In genomic region chr15:81694891-81695290, GRCm38 (mm10) we compare ENCODE assay signal across 7 mouse cellular contexts. TPM values are rescaled to one million over a fixed set of nuclear protein-coding genes. Genes with fewer than 3 reads are reported as not detected.
DNase-seq lines count a peak whose midpoint lies in the region; ATAC-seq lines count a peak whose summit lies in the region.

No protein-coding gene starts in this region.

- H3K9ac ChIP-seq in forebrain, embryonic 16.5 days (replicated peaks; ENCODE audit: low read depth, low read length) = peak overlapping the region; percentile 82
- peak overlapping the region; percentile 69 for H3K9ac ChIP-seq in limb, embryonic 15.5 days
- peak overlapping the region; percentile 82 for H3K9ac ChIP-seq in stomach, embryonic 16.5 days (ENCODE audit: low read length)

- peak overlapping the region; percentile 91 for H3K4me2 ChIP-seq in forebrain, embryonic 16.5 days (ENCODE audit: low read length)
- peak overlapping the region; percentile 95 for H3K4me2 ChIP-seq in limb, embryonic 15.5 days
- H3K4me2 ChIP-seq in stomach, embryonic 16.5 days (ENCODE audit: low read depth, low read length) = peak overlapping the region; percentile 100

- DNase-seq in urinary bladder, postnatal 10 days (ENCODE audit: low spot score) = no peak

- peaks cover 40% of the 10 kb centered on the region for H3K4me1 ChIP-seq in megakaryocyte, embryonic 14.5 days
- H3K4me1 ChIP-seq in forebrain, embryonic 16.5 days (replicated peaks; ENCODE audit: control insufficient read depth, insufficient read depth, low read length) = peaks cover 11% of the 10 kb centered on the region
- peaks cover 32% of the 10 kb centered on the region for H3K4me1 ChIP-seq in limb, embryonic 15.5 days
- peaks cover 6% of the 10 kb centered on the region; the same call in 1 of the 2 replicates for H3K4me1 ChIP-seq in stomach, embryonic 16.5 days (ENCODE audit: control insufficient read depth, insufficient read depth, low read length)

- no peak overlapping the region for H3K27ac ChIP-seq in forebrain, embryonic 16.5 days (ENCODE audit: low read length)
- H3K27ac ChIP-seq in limb, embryonic 15.5 days = no peak overlapping the region
- no peak overlapping the region for H3K27ac ChIP-seq in stomach, embryonic 16.5 days (ENCODE audit: low read length)

- 27% methylated on average over 19 of the region's 19 CpGs for WGBS in forebrain, embryonic 16.5 days
- WGBS in limb, embryonic 15.5 days = 28% methylated on average over 19 of the region's 19 CpGs
- WGBS in stomach, embryonic 16.5 days = 30% methylated on average over 19 of the region's 19 CpGs

- H3K27me3 ChIP-seq in megakaryocyte, embryonic 14.5 days (replicated peaks) = peaks cover 72% of the 10 kb centered on the region
- peaks cover 12% of the 10 kb centered on the region for H3K27me3 ChIP-seq in forebrain, embryonic 16.5 days (replicated peaks; ENCODE audit: control insufficient read depth, insufficient read depth, low read length)
- H3K27me3 ChIP-seq in limb, embryonic 15.5 days = peaks cover 28% of the 10 kb centered on the region
- peaks cover 21% of the 10 kb centered on the region for H3K27me3 ChIP-seq in stomach, embryonic 16.5 days (ENCODE audit: control insufficient read depth, insufficient read depth, low read length)

- peak overlapping the region; percentile 93 for H3K4me3 ChIP-seq in megakaryocyte, embryonic 14.5 days (replicated peaks)
- H3K4me3 ChIP-seq in forebrain, embryonic 16.5 days (replicated peaks; ENCODE audit: low read length) = peak overlapping the region; percentile 63
- H3K4me3 ChIP-seq in limb, embryonic 15.5 days = peak overlapping the region; percentile 61
- peak overlapping the region; percentile 58 for H3K4me3 ChIP-seq in stomach, embryonic 16.5 days (replicated peaks; ENCODE audit: low read length)

- H3K36me3 ChIP-seq in megakaryocyte, embryonic 14.5 days (replicated peaks; ENCODE audit: low read length) = no peaks in the 10 kb centered on the region
- H3K36me3 ChIP-seq in forebrain, embryonic 16.5 days (ENCODE audit: control insufficient read depth, insufficient read depth) = no peaks in the 10 kb centered on the region
- H3K36me3 ChIP-seq in limb, embryonic 15.5 days = 0 out of 2 replicates have a peak, but pooled peaks cover under 1% of the 10 kb centered on the region
- H3K36me3 ChIP-seq in stomach, embryonic 16.5 days (ENCODE audit: control insufficient read depth, insufficient read depth, low read length) = no peaks in the 10 kb centered on the region

- H3K9me3 ChIP-seq in megakaryocyte, embryonic 14.5 days = no peaks in the 10 kb centered on the region
- no peaks in the 10 kb centered on the region for H3K9me3 ChIP-seq in forebrain, embryonic 16.5 days (ENCODE audit: control insufficient read depth, low read length)
- H3K9me3 ChIP-seq in limb, embryonic 15.5 days = no peaks in the 10 kb centered on the region
- no peaks in the 10 kb centered on the region for H3K9me3 ChIP-seq in stomach, embryonic 16.5 days (replicated peaks; ENCODE audit: control insufficient read depth, low read length)

- ATAC-seq in megakaryocyte, adult 5-6 weeks (ENCODE audit: poor library complexity, severe bottlenecking) = no peak
- no peak for ATAC-seq in forebrain, embryonic 16.5 days
- ATAC-seq in limb, embryonic 15.5 days (ENCODE audit: insufficient number of reproducible peaks, low FRiP score, low TSS enrichment, low read depth) = no peak
- ATAC-seq in stomach, embryonic 16.5 days (ENCODE audit: insufficient read depth, low FRiP score) = no peak
- ATAC-seq in CD4-positive, CD25-positive, alpha-beta regulatory T cell, adult 4 months = no peak

RNA-seq across cellular contexts. Expression of gene Chadl, which starts 2.2 kb away (rescaled TPM):
- polyA plus RNA-seq in megakaryocyte, embryonic 14.5 days (2012; ENCODE audit: insufficient read depth, low replicate concordance) = not detected in 2 replicates
- total RNA-seq in megakaryocyte, adult 5-6 weeks (2015) = 0.13 TPM in 1 of 2 replicates, not detected in the other
- not detected in 2 replicates for total RNA-seq in megakaryocyte, adult 5-6 weeks (2017)
- polyA plus RNA-seq in forebrain, embryonic 16.5 days (2015; fragmentation: Nextera tagmentation; extraction: Ambion mirVana) = 18.6 and 27.7 TPM in 2 replicates
- 15.2 and 15.3 TPM in 2 replicates for polyA plus RNA-seq in limb, embryonic 15.5 days (2015; fragmentation: Nextera tagmentation; extraction: Ambion mirVana)
- polyA plus RNA-seq in stomach, embryonic 16.5 days (2015; fragmentation: Nextera tagmentation; extraction: Ambion mirVana) = 2.2 and 2.7 TPM in 2 replicates
- 1 to 10 TPM; 1.5 to 2.3 TPM for polyA plus RNA-seq in CD4-positive, CD25-positive, alpha-beta regulatory T cell, adult 4 months (2017; shearing (Covaris generic))

RNA-seq across cellular contexts. Expression of gene L3mbtl2, which starts 31.2 kb away (rescaled TPM):
- 3.1 and 6.9 TPM in 2 replicates for polyA plus RNA-seq in megakaryocyte, embryonic 14.5 days (2012; ENCODE audit: insufficient read depth, low replicate concordance)
- 8.7 and 10.9 TPM in 2 replicates for total RNA-seq in megakaryocyte, adult 5-6 weeks (2015)
- total RNA-seq in megakaryocyte, adult 5-6 weeks (2017) = 13.5 and 14.2 TPM in 2 replicates
- 30.8 and 32.7 TPM in 2 replicates for polyA plus RNA-seq in forebrain, embryonic 16.5 days (2015; fragmentation: Nextera tagmentation; extraction: Ambion mirVana)
- polyA plus RNA-seq in limb, embryonic 15.5 days (2015; fragmentation: Nextera tagmentation; extraction: Ambion mirVana) = 16.5 and 17.9 TPM in 2 replicates
- 19.0 and 20.5 TPM in 2 replicates for polyA plus RNA-seq in stomach, embryonic 16.5 days (2015; fragmentation: Nextera tagmentation; extraction: Ambion mirVana)
- 10 to 100 TPM; 23.6 to 44.0 TPM for polyA plus RNA-seq in CD4-positive, CD25-positive, alpha-beta regulatory T cell, adult 4 months (2017; shearing (Covaris generic))

RNA-seq across cellular contexts. Expression of gene Zc3h7b, which starts 50.0 kb away (rescaled TPM):
- 15.0 and 23.1 TPM in 2 replicates for polyA plus RNA-seq in megakaryocyte, embryonic 14.5 days (2012; ENCODE audit: insufficient read depth, low replicate concordance)
- 5.8 and 6.2 TPM in 2 replicates for total RNA-seq in megakaryocyte, adult 5-6 weeks (2015)
- total RNA-seq in megakaryocyte, adult 5-6 weeks (2017) = 5.5 and 7.0 TPM in 2 replicates
- polyA plus RNA-seq in forebrain, embryonic 16.5 days (2015; fragmentation: Nextera tagmentation; extraction: Ambion mirVana) = 58.6 and 59.1 TPM in 2 replicates
- polyA plus RNA-seq in limb, embryonic 15.5 days (2015; fragmentation: Nextera tagmentation; extraction: Ambion mirVana) = 28.7 and 28.9 TPM in 2 replicates
- 21.5 and 23.9 TPM in 2 replicates for polyA plus RNA-seq in stomach, embryonic 16.5 days (2015; fragmentation: Nextera tagmentation; extraction: Ambion mirVana)
- polyA plus RNA-seq in CD4-positive, CD25-positive, alpha-beta regulatory T cell, adult 4 months (2017; shearing (Covaris generic)) = 1 to 10 TPM; 5.4 to 7.3 TPM

RNA-seq across cellular contexts. Expression of gene Rangap1, which starts 50.4 kb away (rescaled TPM):
- 150 and 284 TPM in 2 replicates for polyA plus RNA-seq in megakaryocyte, embryonic 14.5 days (2012; ENCODE audit: insufficient read depth, low replicate concordance)
- total RNA-seq in megakaryocyte, adult 5-6 weeks (2015) = 29.8 and 32.0 TPM in 2 replicates
- total RNA-seq in megakaryocyte, adult 5-6 weeks (2017) = 76.5 and 79.1 TPM in 2 replicates
- 123 and 143 TPM in 2 replicates for polyA plus RNA-seq in forebrain, embryonic 16.5 days (2015; fragmentation: Nextera tagmentation; extraction: Ambion mirVana)
- polyA plus RNA-seq in limb, embryonic 15.5 days (2015; fragmentation: Nextera tagmentation; extraction: Ambion mirVana) = 99.6 and 101 TPM in 2 replicates
- polyA plus RNA-seq in stomach, embryonic 16.5 days (2015; fragmentation: Nextera tagmentation; extraction: Ambion mirVana) = 95.8 and 98.5 TPM in 2 replicates
- 10 to 100 TPM; 43.0 to 54.0 TPM for polyA plus RNA-seq in CD4-positive, CD25-positive, alpha-beta regulatory T cell, adult 4 months (2017; shearing (Covaris generic))
